Mouse (Mus musculus): Measurements from ENCODE around the gene Olfr312. TPM values are rescaled to one million over a fixed set of nuclear protein-coding genes. Genes with fewer than 3 reads are reported as not detected.

Olfr312 gene
- not detected in 2 replicates for polyA plus RNA-seq (2012; rRNA removed)

GRCm38 (mm10) chr11:58828937-58829336 is at the start of gene Olfr312:
Olfr312 (plus strand) TSS chr11:58829237.

GRCm38 (mm10) chr11:58782480-58783089 is 46.5 kb upstream of the Olfr312 start, which contains the start of gene Olfr314:
Olfr314 (plus strand) TSS chr11:58782952.

GRCm38 (mm10) chr11:58801558-58802228 is 27.3 kb upstream of the Olfr312 start, which contains the start of gene Fam183b:
Fam183b (minus strand) TSS chr11:58801960.

GRCm38 (mm10) chr11:58814700-58815099 is 14.3 kb upstream of the Olfr312 start, which contains the start of gene Olfr313:
Olfr313 (plus strand) TSS chr11:58815000.

GRCm38 (mm10) chr11:58838951-58839350 is 9.9 kb downstream of the Olfr312 start, which contains the start of gene Olfr311:
Olfr311 (plus strand) TSS chr11:58839251.

GRCm38 (mm10) chr11:58846919-58847461 is 18.0 kb downstream of the Olfr312 start, which contains the start of gene Gm12258:
Gm12258 (plus strand) TSS chr11:58847158.

GRCm38 (mm10) chr11:58867039-58867953 is 38.3 kb downstream of the Olfr312 start, which contains the start of gene 2810021J22Rik:
2810021J22Rik (plus strand) TSS chr11:58867216.

Other genes starting within 250 kb of the Olfr312 start
- 0.03 and 0.05 TPM in 2 replicates for gene Olfr324, start 234.1 kb upstream of the Olfr312 start, polyA plus RNA-seq (2012; rRNA removed)
- gene 2210407C18Rik, start 213.2 kb upstream of the Olfr312 start, polyA plus RNA-seq (2012; rRNA removed): not detected in 2 replicates
- not detected in 2 replicates for gene Olfr323, start 198.7 kb upstream of the Olfr312 start, polyA plus RNA-seq (2012; rRNA removed)
- 0.11 TPM in 1 of 2 replicates, not detected in the other for gene Trim58, start 188.8 kb upstream of the Olfr312 start, polyA plus RNA-seq (2012; rRNA removed)
- gene Olfr322, start 170.5 kb upstream of the Olfr312 start, polyA plus RNA-seq (2012; rRNA removed): 0.01 TPM in 1 of 2 replicates, not detected in the other
- not detected in 2 replicates for gene Olfr320, start 148.1 kb upstream of the Olfr312 start, polyA plus RNA-seq (2012; rRNA removed)
- gene Olfr319, start 130.1 kb upstream of the Olfr312 start, polyA plus RNA-seq (2012; rRNA removed): not detected in 2 replicates
- not detected in 2 replicates for gene Olfr318, start 105.2 kb upstream of the Olfr312 start, polyA plus RNA-seq (2012; rRNA removed)
- 0.16 and 0.28 TPM in 2 replicates for gene Olfr317, start 90.0 kb upstream of the Olfr312 start, polyA plus RNA-seq (2012; rRNA removed)
- gene Olfr316, start 76.5 kb upstream of the Olfr312 start, polyA plus RNA-seq (2012; rRNA removed): not detected in 2 replicates
- gene Olfr315, start 56.0 kb upstream of the Olfr312 start, polyA plus RNA-seq (2012; rRNA removed): not detected in 2 replicates
- not detected in 2 replicates for gene Olfr314, start 46.3 kb upstream of the Olfr312 start, polyA plus RNA-seq (2012; rRNA removed)
- 2.4 and 3.0 TPM in 2 replicates for gene Fam183b, start 27.3 kb upstream of the Olfr312 start, polyA plus RNA-seq (2012; rRNA removed)
- not detected in 2 replicates for gene Olfr313, start 14.2 kb upstream of the Olfr312 start, polyA plus RNA-seq (2012; rRNA removed)
- gene Olfr311, start 10.0 kb downstream of the Olfr312 start, polyA plus RNA-seq (2012; rRNA removed): not detected in 2 replicates
- 27.6 and 31.1 TPM in 2 replicates for gene Gm12258, start 17.9 kb downstream of the Olfr312 start, polyA plus RNA-seq (2012; rRNA removed)
- 9.6 and 10.4 TPM in 2 replicates for gene 2810021J22Rik, start 38.0 kb downstream of the Olfr312 start, polyA plus RNA-seq (2012; rRNA removed)
- gene Zfp39, start 75.0 kb downstream of the Olfr312 start, polyA plus RNA-seq (2012; rRNA removed): 5.4 and 5.7 TPM in 2 replicates
- gene Btnl10, start 88.7 kb downstream of the Olfr312 start, polyA plus RNA-seq (2012; rRNA removed): 0.02 and 0.04 TPM in 2 replicates
- gene Rnf187, start 109.7 kb downstream of the Olfr312 start, polyA plus RNA-seq (2012; rRNA removed): 468 and 484 TPM in 2 replicates
- gene Hist3h2ba, start 119.7 kb downstream of the Olfr312 start, polyA plus RNA-seq (2012; rRNA removed): 589 and 846 TPM in 2 replicates
- 100 and 126 TPM in 2 replicates for gene Hist3h2a, start 125.4 kb downstream of the Olfr312 start, polyA plus RNA-seq (2012; rRNA removed)
- 1.8 and 1.9 TPM in 2 replicates for gene Trim17, start 125.4 kb downstream of the Olfr312 start, polyA plus RNA-seq (2012; rRNA removed)
- 29.6 and 30.8 TPM in 2 replicates for gene Trim11, start 148.9 kb downstream of the Olfr312 start, polyA plus RNA-seq (2012; rRNA removed)